Mouse (Mus musculus) embryonic fibroblast, embryonic 13.5 days (primary cell): Measurements from ENCODE around the gene Ryr1.

ENCODE experiments used
- CTCF ChIP-seq: IDR thresholded peaks from 2 replicates; pipeline ENCODE4 v1.5.1; 2011; ENCODE audit warnings: mild to moderate bottlenecking, control low read depth, low read length, moderate library complexity, borderline replicate concordance; ENCODE audit not compliant: insufficient read depth
- POLR2A ChIP-seq: IDR thresholded peaks from 2 replicates; pipeline ENCODE4 v1.6.1; 2011; ENCODE audit warnings: low read depth, mild to moderate bottlenecking, control low read depth, low read length, moderate library complexity

DNA sequence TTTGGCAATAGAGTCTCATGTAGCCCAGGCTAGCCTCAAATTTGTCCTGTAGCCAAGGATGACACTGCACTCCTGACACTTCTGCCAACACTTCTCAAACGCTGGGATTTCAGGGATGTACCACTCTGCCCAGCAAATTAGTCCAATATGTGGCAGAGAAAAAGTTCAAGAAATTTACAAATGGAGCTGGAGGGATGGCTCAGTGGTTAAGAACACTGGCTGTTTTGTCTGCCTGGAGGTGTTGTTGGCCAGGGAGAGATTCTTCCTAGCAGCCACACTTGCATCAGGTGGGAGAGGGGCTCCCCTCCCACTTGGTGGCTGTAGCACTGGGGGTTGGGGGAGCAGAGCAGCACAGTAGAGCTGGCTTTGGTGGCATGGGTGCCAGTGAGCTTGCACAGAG lies 5.5 kb downstream of the Ryr1 start:
- TF ChIP-seq POLR2A (no peak), CTCF (no peak)
